Mouse (Mus musculus) intestine, postnatal 0 days (tissue): Measurements from ENCODE around the gene Cdk17. TPM values are rescaled to one million over a fixed set of nuclear protein-coding genes. Genes with fewer than 3 reads are reported as not detected.

Source experiments
- ATAC-seq: fragments of 200-750 bp; cut with Nextera tagmentation; 2 replicates; pipeline ENCODE4 v1.8.0; 2017; ENCODE audit warnings: mild to moderate bottlenecking, moderate TSS enrichment, moderate library complexity
- H3K27ac ChIP-seq: fragments of 300-500 bp; sonication (generic); 2 replicates; pipeline ENCODE4 v1.5.1; 2014; ENCODE audit warnings: mild to moderate bottlenecking, low read depth, low read length, moderate library complexity
- H3K27me3 ChIP-seq: fragments of 300-500 bp; sonication (generic); replicated peaks from 2 replicates; pipeline ENCODE4 v1.6.1; 2014; ENCODE audit warnings: low read length, mixed read lengths; ENCODE audit not compliant: control insufficient read depth, insufficient read depth
- H3K36me3 ChIP-seq: fragments of 300-500 bp; sonication (generic); 2 replicates; pipeline ENCODE4 v1.6.1; 2014; ENCODE audit warnings: mild to moderate bottlenecking, moderate library complexity; ENCODE audit not compliant: control insufficient read depth, insufficient read depth
- H3K4me1 ChIP-seq: fragments of 300-500 bp; sonication (generic); replicated peaks from 2 replicates; pipeline ENCODE4 v1.6.1; 2014; ENCODE audit warnings: antibody characterized with exemption, low read length, mixed read lengths; ENCODE audit not compliant: control insufficient read depth, insufficient read depth
- H3K4me2 ChIP-seq: fragments of 300-500 bp; sonication (generic); replicated peaks from 2 replicates; pipeline ENCODE4 v1.6.1; 2014; ENCODE audit warnings: low read depth, mild to moderate bottlenecking, moderate library complexity
- H3K4me3 ChIP-seq: fragments of 300-500 bp; sonication (generic); 2 replicates; pipeline ENCODE4 v1.5.1; 2014; ENCODE audit warnings: low read depth, low read length
- H3K9ac ChIP-seq: fragments of 300-500 bp; sonication (generic); 2 replicates; pipeline ENCODE4 v1.6.1; 2014; ENCODE audit warnings: mild to moderate bottlenecking, low read depth, low read length
- H3K9me3 ChIP-seq: fragments of 300-500 bp; sonication (generic); 2 replicates; pipeline ENCODE4 v1.6.1; 2016; ENCODE audit warnings: mixed run types; ENCODE audit not compliant: control insufficient read depth
- CTCF ChIP-seq: sonication (generic); IDR thresholded peaks from 2 replicates; pipeline ENCODE4 v1.5.1; 2016; ENCODE audit warnings: low read depth, mild to moderate bottlenecking, control low read depth, antibody characterized with exemption, moderate library complexity
- WGBS: fragments of 180-500 bp; shearing (Covaris S2); extraction: QIAGEN DNeasy Blood & Tissue Kit; methylation state at CpG from one replicate; pipeline ENCODE4 v1.1.7; 2014; 5-methylcytosine and 5-hydroxymethylcytosine counted together
- polyA plus RNA-seq: library from polyadenylated mRNA; unstranded; fragments of >200 nt; fragmentation: Nextera tagmentation; extraction: Ambion mirVana; gene quantifications from 2 replicates; pipeline ENCODE4 v1.2.1, GENCODE M21; 2015

Cdk17 gene
- polyA plus RNA-seq, 1 experiment from 2014 or later, result 8.2 TPM

DNA sequence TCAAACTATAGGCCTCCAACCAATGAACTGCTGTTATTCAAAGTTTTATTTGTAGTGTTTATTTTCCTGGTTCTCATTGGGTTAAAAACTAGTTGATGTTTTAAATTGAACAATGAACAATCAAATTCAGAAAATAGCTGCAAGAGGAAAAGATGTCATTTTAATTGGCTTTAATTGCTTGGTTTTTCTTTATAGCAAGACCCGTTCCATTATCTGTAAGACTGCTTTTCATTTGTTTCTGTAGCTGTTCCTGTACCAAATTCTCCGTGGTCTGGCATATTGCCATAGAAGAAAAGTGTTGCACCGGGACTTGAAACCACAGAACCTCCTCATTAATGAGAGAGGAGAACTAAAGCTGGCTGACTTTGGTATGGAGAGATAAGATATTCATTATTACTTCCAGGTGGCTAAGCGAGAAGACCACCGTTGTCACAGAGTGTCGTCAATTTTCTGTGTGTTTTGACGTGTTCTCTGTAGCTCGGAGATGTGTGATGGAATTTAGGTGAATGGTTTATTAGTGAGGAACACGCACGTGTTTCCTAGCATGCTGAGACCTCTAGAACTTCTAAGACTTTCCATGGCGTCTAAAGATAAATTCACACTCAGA lies 67.8 kb downstream of the Cdk17 start:
- Histone ChIP-seq H3K27me3 (no peaks in the 10 kb centered on the region), H3K36me3 (peaks cover 16% of the 10 kb centered on the region; the same call in 1 of the 2 replicates), H3K9ac (no peak overlapping the region), H3K4me1 (no peaks in the 10 kb centered on the region), H3K9me3 (no peaks in the 10 kb centered on the region), H3K4me2 (no peak overlapping the region), H3K27ac (no peak overlapping the region), H3K4me3 (no peak overlapping the region)
- no peak for TF ChIP-seq CTCF
- 81% methylated on average over 11 of the region's 11 CpGs for WGBS
- ATAC-seq, result no peak

- H3K4me3 ChIP-seq, result no peak overlapping the region
- peaks cover 32% of the 10 kb centered on the region; the same call in 1 of the 2 replicates for H3K36me3 ChIP-seq
- no peak overlapping the region for H3K27ac ChIP-seq
- H3K4me2 ChIP-seq, result no peak overlapping the region
- no peak overlapping the region for H3K9ac ChIP-seq
- ATAC-seq, result no peak
- 86% methylated on average over 4 of the region's 4 CpGs for WGBS
- no peaks in the 10 kb centered on the region for H3K27me3 ChIP-seq
- no peaks in the 10 kb centered on the region for H3K9me3 ChIP-seq
- no peaks in the 10 kb centered on the region for H3K4me1 ChIP-seq
- TF ChIP-seq CTCF, result no peak
Measured at GRCm38 (mm10) chr10:93231490-93231889, 70.8 kb downstream of the Cdk17 start.

DNA sequence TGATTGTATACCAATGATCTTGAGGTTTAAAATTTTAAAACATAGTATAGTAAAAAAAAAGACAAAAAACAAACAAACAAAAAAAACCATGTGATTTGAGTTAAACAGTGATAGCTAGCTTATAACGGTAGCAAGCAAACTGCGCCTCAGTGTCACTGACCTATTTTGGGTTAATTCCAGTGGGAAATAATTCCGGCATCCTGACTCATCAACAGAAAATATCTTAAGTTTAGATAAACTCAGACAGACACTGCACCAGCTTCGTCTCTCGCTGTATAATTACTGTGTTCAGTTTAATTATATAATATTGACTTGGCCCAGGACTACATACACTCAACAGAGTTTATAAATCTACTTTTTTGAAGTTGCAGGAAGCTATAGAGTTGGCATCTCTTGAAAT lies 71.2 kb downstream of the Cdk17 start:
- Histone ChIP-seq H3K36me3 (peaks cover 29% of the 10 kb centered on the region; the same call in 1 of the 2 replicates), H3K27me3 (no peaks in the 10 kb centered on the region), H3K27ac (no peak overlapping the region), H3K4me2 (no peak overlapping the region), H3K4me1 (no peaks in the 10 kb centered on the region), H3K9me3 (no peaks in the 10 kb centered on the region), H3K9ac (no peak overlapping the region), H3K4me3 (no peak overlapping the region)
- no peak for TF ChIP-seq CTCF
- 79% methylated on average over 5 of the region's 5 CpGs for WGBS
- ATAC-seq, result no peak

GRCm38 (mm10) chr10:93233665-93234194 lies 73.1 kb downstream of the Cdk17 start:
- no peaks in the 10 kb centered on the region for H3K27me3 ChIP-seq
- ATAC-seq, result no peak
- no peaks in the 10 kb centered on the region for H3K9me3 ChIP-seq
- no peak overlapping the region for H3K4me2 ChIP-seq
- no peak overlapping the region for H3K27ac ChIP-seq
- no peak overlapping the region for H3K4me3 ChIP-seq
- WGBS, result 87% methylated on average over 6 of the region's 6 CpGs
- TF ChIP-seq CTCF, result no peak
- H3K9ac ChIP-seq, result no peak overlapping the region
- no peaks in the 10 kb centered on the region for H3K4me1 ChIP-seq
- H3K36me3 ChIP-seq, result peaks cover 38% of the 10 kb centered on the region; the same call in 1 of the 2 replicates

GRCm38 (mm10) chr10:93234692-93235091 lies 74.0 kb downstream of the Cdk17 start:
- no peak overlapping the region for H3K4me3 ChIP-seq
- no peak overlapping the region for H3K9ac ChIP-seq
- no peak overlapping the region for H3K4me2 ChIP-seq
- H3K27ac ChIP-seq, result no peak overlapping the region
- no peaks in the 10 kb centered on the region for H3K9me3 ChIP-seq
- no peaks in the 10 kb centered on the region for H3K27me3 ChIP-seq
- H3K36me3 ChIP-seq, result peaks cover 43% of the 10 kb centered on the region; the same call in 1 of the 2 replicates
- ATAC-seq, result no peak
- no peaks in the 10 kb centered on the region for H3K4me1 ChIP-seq
- WGBS, result 88% methylated on average over 9 of the region's 9 CpGs
- TF ChIP-seq CTCF, result no peak

DNA sequence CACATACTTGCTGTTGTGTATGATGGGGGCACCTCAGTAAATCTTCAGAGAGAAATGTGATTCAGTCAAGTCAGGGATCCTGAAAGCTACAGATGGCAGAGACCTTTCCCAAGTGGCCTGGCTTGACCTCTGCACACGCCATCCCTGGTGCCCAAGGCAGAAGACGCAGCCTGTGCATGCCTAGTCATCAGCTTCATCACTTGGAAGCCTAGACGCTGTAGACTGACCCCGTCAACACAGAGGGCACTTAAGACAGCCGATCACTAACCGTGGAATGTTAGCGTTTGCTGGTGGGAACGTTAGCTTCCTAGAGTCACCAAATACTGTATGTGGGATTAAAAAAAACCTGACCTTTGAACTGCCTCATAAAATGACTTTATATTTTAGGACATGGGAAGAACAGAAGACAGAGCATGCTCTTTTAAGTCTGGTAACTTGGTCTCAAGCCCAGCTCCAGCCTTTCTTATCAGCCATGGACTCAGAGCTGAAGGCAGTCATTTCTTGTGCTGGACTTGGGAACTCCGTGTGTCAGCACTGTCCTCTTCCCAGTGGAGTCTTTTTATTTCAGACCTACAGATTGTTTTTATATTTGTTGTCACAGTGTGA lies 78.6 kb downstream of the Cdk17 start:
- no peak for TF ChIP-seq CTCF
- Histone ChIP-seq H3K27me3 (no peaks in the 10 kb centered on the region), H3K4me3 (no peak overlapping the region), H3K4me2 (no peak overlapping the region), H3K9ac (no peak overlapping the region), H3K9me3 (no peaks in the 10 kb centered on the region), H3K4me1 (no peaks in the 10 kb centered on the region), H3K36me3 (peaks cover 27% of the 10 kb centered on the region; the same call in 1 of the 2 replicates), H3K27ac (no peak overlapping the region)
- 74% methylated on average over 9 of the region's 9 CpGs for WGBS
- no peak for ATAC-seq
